Mouse (Mus musculus): ENCODE measurements around the gene Rhot1.

- TF ChIP-seq POLR2A (IDR thresholded peaks at IDR 0.05; ENCODE audit: low read depth, low read length): no peak
- TF ChIP-seq CTCF (IDR thresholded peaks at IDR 0.05; ENCODE audit: extremely low read depth, insufficient read depth, insufficient read length, insufficient replicate concordance): no peak
These were observed 36.9 kb upstream of the Rhot1 start for GRCm38 (mm10) chr11:80171884-80172283.

All from spleen, adult 2 months (tissue).